Mouse (Mus musculus) layer of hippocampus, adult 9-11 months (tissue): ENCODE results near the gene Rap1gds1.

Experiments used
- DNase-seq: peaks from one replicate; pipeline ENCODE4 v3.0.0; 2022

Rap1gds1 gene

GRCm38 (mm10) chr3:138876931-138877361 is 198.1 kb downstream of the Rap1gds1 start:
- DNase-seq = no peak

- no peak for DNase-seq
These were observed 198.6 kb downstream of the Rap1gds1 start for GRCm38 (mm10) chr3:138876418-138876817.

- no peak for DNase-seq
These were observed 199.1 kb downstream of the Rap1gds1 start for GRCm38 (mm10) chr3:138875936-138876335.
